Mouse (Mus musculus) heart, embryonic 13.5 days (tissue): Measurements from ENCODE around the gene Cenpo. TPM values are rescaled to one million over a fixed set of nuclear protein-coding genes. Genes with fewer than 3 reads are reported as not detected.
A peak's percentile ranks its signal among the peaks of the same experiment; 100 is the strongest.

Source experiments
- ATAC-seq: fragments of 200-750 bp; cut with Nextera tagmentation; 2 replicates; pipeline ENCODE4 v1.8.0; 2017; ENCODE audit warnings: moderate TSS enrichment; ENCODE audit not compliant: insufficient number of reproducible peaks, low FRiP score, low TSS enrichment; ENCODE audit errors: extremely low read depth
- H3K27ac ChIP-seq: fragments of 300-500 bp; sonication (generic); replicated peaks from 2 replicates; pipeline ENCODE4 v1.5.1; 2015; ENCODE audit warnings: moderate library complexity, mild to moderate bottlenecking, inconsistent platforms
- H3K27me3 ChIP-seq: fragments of 300-500 bp; sonication (generic); replicated peaks from 2 replicates; pipeline ENCODE4 v1.6.1; 2015; ENCODE audit warnings: mild to moderate bottlenecking, inconsistent platforms
- H3K36me3 ChIP-seq: fragments of 300-500 bp; sonication (generic); 2 replicates; pipeline ENCODE4 v1.6.1; 2015; ENCODE audit warnings: mild to moderate bottlenecking, inconsistent platforms
- H3K4me1 ChIP-seq: fragments of 300-500 bp; sonication (generic); 2 replicates; pipeline ENCODE4 v1.6.1; 2015; ENCODE audit warnings: inconsistent platforms
- H3K4me2 ChIP-seq: fragments of 300-500 bp; sonication (generic); 2 replicates; pipeline ENCODE4 v1.6.1; 2015; ENCODE audit warnings: inconsistent platforms, mild to moderate bottlenecking, moderate library complexity
- H3K4me3 ChIP-seq: fragments of 300-500 bp; sonication (generic); 2 replicates; pipeline ENCODE4 v1.5.1; 2015; ENCODE audit warnings: moderate library complexity, mild to moderate bottlenecking, inconsistent platforms
- H3K9ac ChIP-seq: fragments of 300-500 bp; sonication (generic); 2 replicates; pipeline ENCODE4 v1.6.1; 2015; ENCODE audit warnings: inconsistent platforms, mild to moderate bottlenecking, moderate library complexity
- H3K9me3 ChIP-seq: fragments of 300-500 bp; sonication (generic); 2 replicates; pipeline ENCODE4 v1.6.1; 2016; ENCODE audit warnings: inconsistent platforms
- WGBS: fragments of 180-500 bp; shearing (Covaris S2); methylation state at CpG from one replicate; pipeline ENCODE4 v1.1.7; 2015; ENCODE audit warnings: mixed read lengths; 5-methylcytosine and 5-hydroxymethylcytosine counted together
- polyA plus RNA-seq: library from polyadenylated mRNA; unstranded; fragments of >200 nt; fragmentation: Nextera tagmentation; extraction: Ambion mirVana; gene quantifications from 2 replicates; pipeline ENCODE4 v1.2.1, GENCODE M21; 2015

Gene Cenpo
- polyA plus RNA-seq, 1 experiment from 2014 or later = 8.1 TPM

DNA sequence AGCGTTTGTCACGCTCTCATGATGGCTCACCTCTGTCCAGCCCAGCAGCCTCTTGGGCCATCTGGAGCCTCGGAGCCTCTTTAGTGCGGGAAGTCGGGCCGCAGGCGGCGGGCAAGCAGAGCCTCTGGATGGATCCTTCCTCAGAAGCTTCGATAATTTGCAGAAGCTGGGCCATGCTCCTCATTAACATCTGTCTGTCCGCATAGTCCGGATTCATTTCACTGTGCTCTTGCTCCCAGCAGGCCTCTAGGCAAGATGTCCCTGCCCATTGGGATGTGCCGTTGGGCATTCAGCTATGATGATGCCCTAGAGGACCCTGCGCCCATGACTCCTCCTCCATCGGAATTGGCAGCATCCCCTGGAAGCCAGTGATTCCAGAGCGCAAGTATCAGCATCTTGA is 3.4 kb upstream of the Cenpo start:
- Histone ChIP-seq H3K4me3 (no peak overlapping the region), H3K4me2 (no peak overlapping the region), H3K9ac (no peak overlapping the region), H3K27me3 (no peaks in the 10 kb centered on the region), H3K27ac (no peak overlapping the region), H3K9me3 (no peaks in the 10 kb centered on the region), H3K36me3 (peaks cover 34% of the 10 kb centered on the region), H3K4me1 (peaks cover 27% of the 10 kb centered on the region)
- ATAC-seq = no peak
- WGBS = 89% methylated on average over 15 of the region's 15 CpGs

DNA sequence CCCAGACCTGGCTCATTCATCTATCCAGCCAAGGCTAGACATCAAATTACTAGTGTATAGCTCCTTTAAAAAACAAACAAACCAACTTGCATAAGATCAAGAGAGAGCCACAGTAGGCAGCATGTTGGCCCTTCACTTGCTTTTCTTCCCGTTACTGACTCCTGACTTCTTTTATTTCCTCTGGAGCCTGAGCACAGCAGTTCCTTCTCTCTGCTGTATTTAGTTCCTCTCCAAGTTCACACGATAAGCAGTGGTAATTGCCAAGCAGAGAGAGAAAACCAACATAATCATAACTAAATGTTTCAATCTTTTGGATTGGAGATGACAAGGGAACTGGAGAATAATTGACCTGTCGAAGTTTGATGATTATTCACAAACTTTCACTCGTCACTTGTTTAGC is 1.3 kb downstream of the Cenpo start:
- peaks cover 49% of the 10 kb centered on the region for H3K36me3 ChIP-seq
- no peak overlapping the region for H3K27ac ChIP-seq
- whole genome bisulfite sequencing = 51% methylated on average over 4 of the region's 4 CpGs
- ATAC-seq = no peak
- peak overlapping the region; percentile 85 for H3K9ac ChIP-seq
- H3K9me3 ChIP-seq = no peaks in the 10 kb centered on the region
- peak overlapping the region; percentile 78 for H3K4me2 ChIP-seq
- peaks cover 17% of the 10 kb centered on the region for H3K4me1 ChIP-seq
- H3K4me3 ChIP-seq = peak overlapping the region; percentile 76
- no peaks in the 10 kb centered on the region for H3K27me3 ChIP-seq

DNA sequence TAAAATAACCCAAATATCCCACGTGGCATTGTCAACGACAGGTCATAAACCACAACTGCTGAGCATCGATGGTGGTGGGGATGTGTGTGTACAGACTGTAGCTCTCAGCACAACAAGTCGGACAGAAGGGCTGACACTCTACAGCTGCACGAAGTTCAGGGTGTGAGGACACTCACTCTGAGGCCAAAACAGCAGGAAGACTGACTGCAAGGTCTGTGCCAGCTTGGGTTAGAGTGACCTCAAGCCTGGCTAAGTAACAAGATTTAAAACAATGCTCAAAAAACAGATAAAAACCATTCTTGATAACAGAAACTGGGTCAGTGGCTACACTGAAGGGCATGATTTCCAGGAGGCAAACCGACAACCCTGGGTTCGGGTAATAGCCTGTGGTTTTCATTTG is 3.9 kb downstream of the Cenpo start:
- 89% methylated on average over 7 of the region's 7 CpGs for WGBS

DNA sequence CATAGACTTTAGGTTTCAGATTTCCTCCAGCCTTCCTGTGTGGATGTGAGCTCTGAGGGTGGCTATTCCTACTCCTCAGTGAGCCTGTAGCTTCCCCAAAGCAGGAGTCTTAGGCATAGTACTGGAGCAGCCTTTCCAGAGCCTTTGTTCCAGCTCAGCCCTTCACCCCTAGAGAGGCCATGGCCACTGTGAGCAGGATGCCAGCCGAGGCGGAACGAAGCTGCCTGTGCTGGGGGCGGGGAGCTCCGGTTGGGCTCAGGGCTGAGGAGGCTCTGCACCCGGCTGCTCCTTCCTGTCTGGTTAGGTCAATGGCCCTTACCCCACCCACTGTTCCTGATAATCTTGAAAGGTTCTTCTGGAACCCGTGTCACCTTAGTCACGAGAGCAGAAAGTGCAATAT is 21.2 kb downstream of the Cenpo start:
- WGBS = 65% methylated on average over 8 of the region's 8 CpGs
- H3K4me3 ChIP-seq = no peak overlapping the region
- H3K9ac ChIP-seq = peak overlapping the region; percentile 44
- no peaks in the 10 kb centered on the region for H3K27me3 ChIP-seq
- H3K27ac ChIP-seq = no peak overlapping the region
- H3K9me3 ChIP-seq = no peaks in the 10 kb centered on the region
- H3K36me3 ChIP-seq = peaks cover 89% of the 10 kb centered on the region
- no peak for ATAC-seq
- no peak overlapping the region for H3K4me2 ChIP-seq
- H3K4me1 ChIP-seq = peaks cover 8% of the 10 kb centered on the region; the same call in 1 of the 2 replicates

More for the DNA sequence above, 3.9 kb downstream of the Cenpo start:
- Histone ChIP-seq H3K4me1 (peaks cover 17% of the 10 kb centered on the region), H3K4me3 (no peak overlapping the region), H3K36me3 (peaks cover 59% of the 10 kb centered on the region), H3K27ac (no peak overlapping the region), H3K27me3 (no peaks in the 10 kb centered on the region), H3K9ac (no peak overlapping the region), H3K9me3 (no peaks in the 10 kb centered on the region), H3K4me2 (no peak overlapping the region)
- ATAC-seq = no peak

DNA sequence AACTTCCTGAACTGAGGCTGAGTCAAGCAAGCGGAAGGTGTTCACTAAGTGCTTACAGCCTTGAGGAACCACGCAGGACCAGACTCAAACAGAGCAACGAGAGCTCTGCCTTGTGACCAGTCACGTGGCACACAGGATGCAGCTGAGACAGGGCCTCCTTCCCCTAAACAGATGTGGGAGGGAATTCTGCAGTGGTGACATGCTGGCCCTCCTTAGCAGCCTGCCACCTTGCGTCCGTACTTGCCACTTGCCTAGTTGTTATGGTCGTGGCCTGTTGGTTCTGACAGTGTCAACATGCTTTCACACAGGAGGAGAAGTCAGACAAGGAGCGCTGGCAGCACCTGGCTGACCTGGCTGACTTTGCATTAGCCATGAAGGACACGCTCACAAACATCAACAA is 22.9 kb downstream of the Cenpo start:
- no peaks in the 10 kb centered on the region for H3K9me3 ChIP-seq
- H3K4me2 ChIP-seq = no peak overlapping the region
- no peak overlapping the region for H3K4me3 ChIP-seq
- peaks cover 92% of the 10 kb centered on the region for H3K36me3 ChIP-seq
- no peak overlapping the region for H3K27ac ChIP-seq
- peaks cover 8% of the 10 kb centered on the region; the same call in 1 of the 2 replicates for H3K4me1 ChIP-seq
- no peak for ATAC-seq
- 85% methylated on average over 9 of the region's 9 CpGs for WGBS
- H3K9ac ChIP-seq = no peak overlapping the region
- no peaks in the 10 kb centered on the region for H3K27me3 ChIP-seq

DNA sequence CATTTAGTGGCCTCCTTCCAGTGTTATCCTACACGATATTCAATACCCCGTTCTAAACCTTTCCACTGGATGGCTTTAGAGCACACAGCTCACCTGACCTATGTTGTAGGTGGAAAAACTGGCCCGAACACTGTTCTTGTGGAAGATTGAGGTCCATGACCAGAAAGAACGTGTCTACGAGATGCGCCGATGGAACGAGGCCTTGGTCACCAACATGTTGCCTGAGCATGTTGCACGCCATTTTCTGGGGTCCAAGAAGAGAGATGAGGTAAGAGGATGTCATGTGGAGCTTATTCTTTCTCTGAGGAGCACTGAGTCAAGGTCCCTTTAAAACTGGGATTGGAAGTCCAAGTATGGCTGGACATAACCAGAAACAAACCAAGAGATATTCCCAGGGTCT is 24.9 kb downstream of the Cenpo start:
- H3K4me1 ChIP-seq = peaks cover 8% of the 10 kb centered on the region; the same call in 1 of the 2 replicates
- H3K9me3 ChIP-seq = no peaks in the 10 kb centered on the region
- WGBS = 90% methylated on average over 9 of the region's 9 CpGs
- no peak for ATAC-seq
- H3K4me2 ChIP-seq = no peak overlapping the region
- H3K27ac ChIP-seq = no peak overlapping the region
- H3K4me3 ChIP-seq = no peak overlapping the region
- H3K9ac ChIP-seq = no peak overlapping the region
- no peaks in the 10 kb centered on the region for H3K27me3 ChIP-seq
- peaks cover 90% of the 10 kb centered on the region for H3K36me3 ChIP-seq

DNA sequence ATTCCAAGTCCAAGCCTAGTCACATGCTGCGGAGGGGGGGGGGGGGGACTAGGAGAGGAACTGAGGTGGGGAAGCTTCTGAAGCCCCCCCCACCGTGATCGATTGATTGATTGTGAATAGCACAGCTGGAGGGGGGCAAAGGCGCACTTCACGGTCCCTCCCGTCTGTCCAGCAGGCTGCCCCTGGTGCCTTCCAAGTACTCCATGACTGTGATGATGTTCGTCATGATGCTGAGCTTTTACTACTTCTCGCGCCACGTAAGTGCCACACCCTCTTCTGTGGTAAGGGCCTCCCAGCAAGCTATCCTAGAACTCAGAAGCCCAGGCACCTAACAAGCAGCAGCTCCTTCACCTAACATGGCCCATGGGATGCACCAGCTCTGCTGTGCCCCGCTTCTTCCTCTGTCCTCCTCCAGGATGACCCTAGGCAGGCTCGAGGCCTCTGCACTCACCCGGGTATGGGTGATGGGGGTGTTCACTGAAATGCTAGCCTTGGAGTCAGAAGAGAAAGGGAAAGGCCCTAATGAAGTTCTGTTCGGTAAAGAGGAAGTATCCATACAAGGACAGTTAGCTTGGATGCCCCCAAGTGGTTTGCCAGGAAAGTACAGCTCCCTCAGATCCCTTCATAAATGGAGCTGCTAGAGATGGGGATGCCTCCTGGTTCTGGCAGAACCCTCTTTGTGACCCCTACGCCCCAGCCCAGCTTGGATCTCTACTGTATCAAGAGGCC is 25.5 kb downstream of the Cenpo start:
- Histone ChIP-seq H3K4me1 (peaks cover 8% of the 10 kb centered on the region; the same call in 1 of the 2 replicates), H3K4me3 (no peak overlapping the region), H3K9ac (no peak overlapping the region), H3K36me3 (peaks cover 88% of the 10 kb centered on the region), H3K27me3 (no peaks in the 10 kb centered on the region), H3K27ac (no peak overlapping the region), H3K4me2 (no peak overlapping the region), H3K9me3 (no peaks in the 10 kb centered on the region)
- ATAC-seq = no peak
- WGBS = 79% methylated on average over 13 of the region's 15 CpGs

DNA sequence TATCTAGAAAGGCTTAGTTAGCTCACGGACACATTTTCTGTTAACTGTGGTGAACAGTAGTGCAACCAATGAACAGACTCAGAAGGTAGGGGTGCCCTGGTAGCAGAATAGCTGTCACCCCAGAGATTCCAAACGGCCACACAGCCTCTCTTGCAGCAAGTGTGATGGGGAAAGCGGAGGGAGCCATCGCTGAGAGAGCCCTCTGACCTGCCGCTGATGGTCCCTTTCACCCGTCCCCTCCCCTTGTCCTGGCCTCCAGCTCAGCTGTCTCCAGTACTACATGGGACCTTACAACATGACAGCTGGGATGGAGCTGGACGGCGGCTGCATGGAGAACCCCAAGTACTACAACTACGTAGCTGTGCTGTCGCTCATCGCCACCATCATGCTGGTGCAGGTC is 28.0 kb downstream of the Cenpo start:
- Histone ChIP-seq H3K9me3 (no peaks in the 10 kb centered on the region), H3K36me3 (peaks cover 76% of the 10 kb centered on the region), H3K4me1 (0 out of 2 replicates have a peak, but pooled peaks cover 3% of the 10 kb centered on the region), H3K4me3 (no peak overlapping the region), H3K9ac (no peak overlapping the region), H3K4me2 (no peak overlapping the region), H3K27ac (no peak overlapping the region), H3K27me3 (no peaks in the 10 kb centered on the region)
- ATAC-seq = no peak
- WGBS = 86% methylated on average over 11 of the region's 11 CpGs

DNA sequence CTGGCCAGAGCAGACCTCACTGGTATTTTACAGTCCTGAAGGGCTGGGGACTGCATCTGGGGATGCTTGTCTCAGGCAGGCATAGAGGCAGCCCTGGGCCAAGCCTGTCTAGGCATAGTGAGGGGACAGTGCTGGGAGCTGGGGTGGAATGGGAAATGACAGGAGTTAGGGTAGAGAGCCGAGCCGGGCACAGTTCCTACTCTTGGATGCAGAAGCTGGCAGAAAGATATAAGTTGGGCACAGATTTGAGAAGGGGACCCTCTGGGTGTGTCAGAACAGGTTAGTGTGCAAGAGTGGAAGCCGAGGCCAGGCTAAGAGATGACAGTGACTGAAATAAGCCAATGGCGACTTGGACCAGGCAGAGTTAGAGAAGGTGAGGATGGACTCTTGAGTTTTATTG is 31.9 kb downstream of the Cenpo start:
- Histone ChIP-seq H3K4me3 (no peak overlapping the region), H3K27ac (no peak overlapping the region), H3K27me3 (no peaks in the 10 kb centered on the region), H3K4me2 (no peak overlapping the region), H3K36me3 (peaks cover 66% of the 10 kb centered on the region), H3K9ac (no peak overlapping the region), H3K9me3 (no peaks in the 10 kb centered on the region), H3K4me1 (no peaks in the 10 kb centered on the region)
- WGBS = 81% methylated on average over 4 of the region's 4 CpGs
- no peak for ATAC-seq

DNA sequence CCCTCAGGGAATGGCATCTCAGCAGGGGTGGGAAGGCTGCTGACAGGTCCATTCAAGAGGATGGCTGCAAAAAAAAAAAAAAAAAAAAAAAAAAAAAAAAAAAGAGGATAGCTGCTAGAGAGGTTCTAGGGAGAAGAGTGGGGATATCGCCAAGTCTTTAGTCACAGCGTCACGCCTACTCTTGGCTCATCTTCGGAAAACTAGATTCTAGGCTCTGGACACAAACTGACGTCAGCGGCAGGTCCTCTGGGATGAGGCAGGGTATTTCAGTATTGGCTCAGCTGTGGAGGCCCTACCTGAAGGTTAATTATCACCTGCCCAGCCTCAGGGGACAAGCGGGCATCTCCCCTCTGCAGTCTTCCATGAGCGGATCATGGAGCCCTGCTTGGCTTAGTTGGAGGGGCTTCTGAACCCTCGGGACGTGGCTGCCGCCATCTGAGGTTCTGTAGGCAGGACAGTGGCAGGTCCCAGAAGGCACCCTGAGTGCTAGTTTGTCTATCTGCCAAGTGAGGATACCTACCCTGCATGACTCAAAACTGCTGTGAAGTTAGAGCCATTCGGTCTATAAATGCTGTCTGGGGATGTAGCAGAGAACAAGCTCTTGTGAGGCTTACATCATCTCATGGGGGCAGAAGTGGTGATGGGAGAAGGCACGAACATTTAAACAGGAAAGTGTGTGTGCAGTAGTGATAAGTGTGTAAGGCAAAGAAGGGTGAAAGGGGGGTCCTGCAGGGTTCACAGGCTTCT is 32.5 kb downstream of the Cenpo start:
- Histone ChIP-seq H3K4me3 (no peak overlapping the region), H3K27ac (no peak overlapping the region), H3K9me3 (no peaks in the 10 kb centered on the region), H3K4me2 (no peak overlapping the region), H3K36me3 (peaks cover 67% of the 10 kb centered on the region), H3K4me1 (no peaks in the 10 kb centered on the region), H3K9ac (no peak overlapping the region), H3K27me3 (no peaks in the 10 kb centered on the region)
- 83% methylated on average over 13 of the region's 13 CpGs for WGBS
- ATAC-seq = no peak

DNA sequence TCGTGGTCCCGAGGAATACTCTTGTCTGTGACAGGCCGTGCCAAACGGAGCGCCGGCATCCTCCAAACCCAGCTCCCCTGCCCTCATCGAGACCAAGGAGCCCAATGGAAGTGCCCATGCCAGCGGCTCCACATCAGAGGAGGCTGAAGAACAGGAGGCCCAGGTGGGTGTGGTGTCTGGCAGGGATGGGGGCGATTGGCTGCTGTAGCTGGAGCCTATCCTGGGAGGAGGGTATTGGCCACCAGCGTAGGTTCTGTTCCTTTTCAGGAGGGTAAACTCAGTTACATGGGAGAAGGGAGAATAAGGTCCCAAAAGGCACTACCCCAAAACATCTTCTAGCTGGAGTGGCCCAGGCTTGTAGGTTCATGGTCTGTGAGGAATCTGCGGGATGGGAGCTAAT is 34.8 kb downstream of the Cenpo start:
- H3K4me2 ChIP-seq = no peak overlapping the region
- peaks cover 48% of the 10 kb centered on the region for H3K36me3 ChIP-seq
- no peak overlapping the region for H3K27ac ChIP-seq
- no peaks in the 10 kb centered on the region for H3K9me3 ChIP-seq
- WGBS = 86% methylated on average over 11 of the region's 11 CpGs
- no peaks in the 10 kb centered on the region for H3K27me3 ChIP-seq
- no peak overlapping the region for H3K9ac ChIP-seq
- ATAC-seq = no peak
- no peaks in the 10 kb centered on the region for H3K4me1 ChIP-seq
- H3K4me3 ChIP-seq = no peak overlapping the region

DNA sequence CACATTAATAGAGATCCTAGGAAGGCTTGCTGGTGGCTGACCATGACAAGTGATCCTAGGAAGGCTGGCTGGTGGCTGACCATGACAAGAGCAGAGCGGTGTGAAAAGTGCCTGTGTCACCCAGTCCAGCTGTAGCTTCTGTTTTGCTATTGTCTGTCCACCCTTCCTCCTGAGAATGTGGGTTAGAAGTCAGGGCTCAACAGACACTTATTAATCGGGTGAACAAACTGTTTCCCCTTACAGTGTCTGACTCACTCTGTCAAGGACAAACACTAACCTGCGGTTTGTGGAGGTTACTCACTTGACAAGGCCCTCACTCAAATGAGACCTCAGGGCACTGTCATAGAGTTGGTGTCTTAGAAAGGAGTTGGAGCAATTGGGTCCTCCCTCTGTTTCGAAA is 35.4 kb downstream of the Cenpo start:
- H3K36me3 ChIP-seq = peaks cover 44% of the 10 kb centered on the region
- no peak for ATAC-seq
- no peak overlapping the region for H3K27ac ChIP-seq
- H3K4me1 ChIP-seq = peaks cover 5% of the 10 kb centered on the region
- no peaks in the 10 kb centered on the region for H3K27me3 ChIP-seq
- H3K9ac ChIP-seq = no peak overlapping the region
- H3K4me2 ChIP-seq = no peak overlapping the region
- no peaks in the 10 kb centered on the region for H3K9me3 ChIP-seq
- no peak overlapping the region for H3K4me3 ChIP-seq
- WGBS = 71% methylated on average over 4 of the region's 4 CpGs
